Mouse (Mus musculus): ENCODE measurements around the gene 6430628N08Rik. TPM values are rescaled to one million over a fixed set of nuclear protein-coding genes. Genes with fewer than 3 reads are reported as not detected.

6430628N08Rik gene
- total and polyA plus RNA-seq, 3 experiments = not detected

- no peak for DNase-seq
These were observed 3.6 kb upstream of the 6430628N08Rik start for GRCm38 (mm10) chr4:115886875-115887274.

GRCm38 (mm10) chr4:115890066-115890465 is 399 bp upstream of the 6430628N08Rik start:
- DNase-seq = no peak

- DNase-seq = no peak
These were observed 3.8 kb downstream of the 6430628N08Rik start for GRCm38 (mm10) chr4:115894281-115894680.

- no peak for DNase-seq
These were observed 7.6 kb downstream of the 6430628N08Rik start for GRCm38 (mm10) chr4:115897901-115898631.

GRCm38 (mm10) chr4:115902816-115903215 is 12.4 kb downstream of the 6430628N08Rik start:
- peak; percentile 67 for DNase-seq

GRCm38 (mm10) chr4:115904375-115904774 is 13.9 kb downstream of the 6430628N08Rik start:
- DNase-seq = no peak

- DNase-seq = no peak
These were observed 15.2 kb downstream of the 6430628N08Rik start for GRCm38 (mm10) chr4:115905701-115906100.

- DNase-seq = no peak
These were observed 16.3 kb downstream of the 6430628N08Rik start for GRCm38 (mm10) chr4:115906791-115907190.

- DNase-seq = peak; percentile 29
These were observed 17.5 kb downstream of the 6430628N08Rik start for GRCm38 (mm10) chr4:115907994-115908393.

- peak; percentile 27 for DNase-seq
These were observed 18.2 kb downstream of the 6430628N08Rik start for GRCm38 (mm10) chr4:115908641-115909040.

GRCm38 (mm10) chr4:115911586-115911985 is 21.1 kb downstream of the 6430628N08Rik start:
- DNase-seq = no peak

- DNase-seq = no peak
These were observed 29.4 kb downstream of the 6430628N08Rik start for GRCm38 (mm10) chr4:115919911-115920310.

- no peak for DNase-seq
These were observed 32.2 kb downstream of the 6430628N08Rik start for GRCm38 (mm10) chr4:115922688-115923087.

- no peak for DNase-seq
These were observed 32.9 kb downstream of the 6430628N08Rik start for GRCm38 (mm10) chr4:115923262-115923880.

GRCm38 (mm10) chr4:115927637-115928036 is 37.2 kb downstream of the 6430628N08Rik start:
- DNase-seq = no peak

GRCm38 (mm10) chr4:115931556-115932088 is 41.2 kb downstream of the 6430628N08Rik start:
- DNase-seq = no peak

GRCm38 (mm10) chr4:115935835-115936581 is 45.5 kb downstream of the 6430628N08Rik start:
- peak; percentile 8 for DNase-seq

GRCm38 (mm10) chr4:115936646-115937045 is 46.2 kb downstream of the 6430628N08Rik start:
- peak; percentile 33 for DNase-seq

- DNase-seq = peak; percentile 6
These were observed 46.9 kb downstream of the 6430628N08Rik start for GRCm38 (mm10) chr4:115937061-115937976.

GRCm38 (mm10) chr4:115938276-115939160 is 48.1 kb downstream of the 6430628N08Rik start:
- peak; percentile 22 for DNase-seq

All from adrenal gland, adult 2 months (tissue).